Mouse (Mus musculus): ENCODE measurements around the gene Kcnd3.

Gene Kcnd3

GRCm38 (mm10) chr3:105720514-105720913 lies 268.4 kb downstream of the Kcnd3 start:
- peak; percentile 2; the same call in 1 of the 2 replicates for ATAC-seq (ENCODE audit: low TSS enrichment)

- no peak for ATAC-seq (ENCODE audit: low TSS enrichment)
These were observed 269.6 kb downstream of the Kcnd3 start for GRCm38 (mm10) chr3:105721681-105722201.

GRCm38 (mm10) chr3:105722510-105722909 lies 270.4 kb downstream of the Kcnd3 start:
- no peak for ATAC-seq (ENCODE audit: low TSS enrichment)
